Mouse (Mus musculus) small intestine, adult 2 months (tissue): ENCODE data around the gene Gm21905. TPM values are rescaled to one million over a fixed set of nuclear protein-coding genes. Genes with fewer than 3 reads are reported as not detected.

Source experiments
- H3K27ac ChIP-seq: fragments of 200-500 bp; 2 replicates; pipeline ENCODE4 v1.5.1; 2012; ENCODE audit warnings: low read depth, low read length, control low read depth, inconsistent platforms; ENCODE audit not compliant: insufficient read depth
- H3K27me3 ChIP-seq: fragments of 200-500 bp; 2 replicates; pipeline ENCODE4 v1.6.1; 2012; ENCODE audit warnings: mild to moderate bottlenecking, moderate library complexity, low read length, inconsistent platforms; ENCODE audit not compliant: control insufficient read depth, insufficient read depth
- H3K36me3 ChIP-seq: fragments of 200-500 bp; 2 replicates; pipeline ENCODE4 v1.6.1; 2012; ENCODE audit warnings: mild to moderate bottlenecking, low read length, control low read depth, inconsistent platforms; ENCODE audit not compliant: control insufficient read depth, insufficient read depth
- H3K4me1 ChIP-seq: fragments of 200-500 bp; 2 replicates; pipeline ENCODE4 v1.6.1; 2012; ENCODE audit warnings: low read length, inconsistent platforms, mixed read lengths; ENCODE audit not compliant: control insufficient read depth, insufficient read depth, insufficient read length
- H3K4me3 ChIP-seq: fragments of 200-500 bp; 2 replicates; pipeline ENCODE4 v1.5.1; 2012; ENCODE audit warnings: low read depth, mild to moderate bottlenecking, control low read depth, inconsistent platforms, low read length, moderate library complexity
- CTCF ChIP-seq: fragments of 200-500 bp; IDR thresholded peaks from 2 replicates; pipeline ENCODE4 v1.5.1; 2012; ENCODE audit warnings: low read depth, mild to moderate bottlenecking, control low read depth, inconsistent platforms, low read length, moderate library complexity, mixed read lengths; ENCODE audit not compliant: insufficient replicate concordance, insufficient read length; ENCODE audit errors: extremely low read depth
- POLR2A ChIP-seq: fragments of 200-500 bp; IDR thresholded peaks from 2 replicates; pipeline ENCODE4 v1.6.1; 2012; ENCODE audit warnings: low read depth, mild to moderate bottlenecking, control low read depth, inconsistent platforms, low read length, moderate library complexity
- WGBS: fragments of 180-500 bp; shearing (Covaris S2); methylation state at CpG from one replicate; pipeline ENCODE4 v1.1.7; 2018; 5-methylcytosine and 5-hydroxymethylcytosine counted together
- polyA plus RNA-seq: library from polyadenylated mRNA; depleted of rRNA; stranded (reverse); fragments of >200 nt; gene quantifications from 2 replicates; pipeline ENCODE4 v1.2.3, GENCODE M21; 2012; rRNA removed

Gm21905 gene
- polyA plus RNA-seq = not detected in 2 replicates

GRCm38 (mm10) chr5:67946321-67946720, at the start of gene Gm21905:
Gm21905 (minus strand) TSS chr5:67946421.
- TF ChIP-seq CTCF (no peak), POLR2A (no peak)
- no peak within 1 kb of the TSS for H3K27ac ChIP-seq
- H3K27me3 ChIP-seq = no peaks in the 10 kb centered on the region
- H3K4me3 ChIP-seq = no peak within 1 kb of the TSS
- no peaks in the 10 kb centered on the region; the same call in 1 of the 2 replicates for H3K4me1 ChIP-seq
- WGBS = 65% methylated on average over 5 of the region's 5 CpGs
- H3K36me3 ChIP-seq = no peaks in the 10 kb centered on the region

DNA sequence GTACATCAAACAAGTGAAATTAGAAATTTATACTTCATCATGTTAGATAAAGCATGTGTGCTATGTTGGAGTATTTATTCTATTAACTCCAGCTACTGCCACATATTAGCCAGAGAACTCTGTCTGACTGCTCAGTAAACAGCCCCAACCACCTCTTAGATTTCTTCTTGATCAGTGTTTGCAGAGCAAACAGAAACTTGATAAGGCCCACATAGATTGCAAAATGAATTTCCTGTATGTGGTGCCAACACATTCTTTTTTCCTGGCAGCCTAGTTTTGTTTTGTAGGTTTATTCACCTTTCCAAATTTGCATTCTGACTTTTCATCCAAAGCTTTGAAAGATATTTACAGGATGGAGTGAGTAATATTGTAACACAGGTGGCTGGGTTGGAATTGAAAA, 44.2 kb upstream of the Gm21905 start:
- TF ChIP-seq CTCF (no peak), POLR2A (no peak)
- H3K36me3 ChIP-seq = no peaks in the 10 kb centered on the region
- no peaks in the 10 kb centered on the region for H3K27me3 ChIP-seq
- no peak overlapping the region for H3K27ac ChIP-seq
- no peak overlapping the region for H3K4me3 ChIP-seq
- peaks cover 2% of the 10 kb centered on the region; the same call in 1 of the 2 replicates for H3K4me1 ChIP-seq

DNA sequence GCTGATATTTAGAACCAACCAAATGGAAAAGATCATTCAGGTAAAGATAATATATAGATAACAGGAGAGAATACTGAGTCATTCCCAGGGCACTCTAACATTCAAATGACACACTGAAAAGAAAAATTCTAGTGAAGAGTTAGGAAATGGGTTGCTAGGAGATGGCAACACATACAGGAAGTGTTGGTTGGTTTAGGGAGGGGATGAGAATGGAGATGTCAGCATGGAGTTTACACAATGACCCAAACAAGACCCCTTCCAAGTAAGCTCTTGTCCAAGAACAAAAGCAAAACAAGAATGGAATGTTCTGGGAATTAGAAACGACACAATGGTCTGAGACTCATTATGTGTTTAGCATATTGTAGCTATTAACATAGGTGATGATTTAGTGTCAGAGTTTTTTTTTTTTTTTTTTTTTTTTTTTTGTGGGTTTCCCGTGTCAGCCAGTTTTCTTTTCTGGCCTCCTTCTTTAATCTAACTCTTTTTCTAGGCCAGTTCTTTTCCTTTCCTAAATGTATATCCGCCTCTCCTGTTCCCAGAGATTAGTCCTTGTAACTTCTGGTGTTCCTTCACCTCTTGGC, 35.8 kb upstream of the Gm21905 start:
- H3K4me3 ChIP-seq = no peak overlapping the region
- no peaks in the 10 kb centered on the region for H3K4me1 ChIP-seq
- 61% methylated on average over 3 of the region's 3 CpGs for WGBS
- no peaks in the 10 kb centered on the region; the same call in 1 of the 2 replicates for H3K27me3 ChIP-seq
- TF ChIP-seq POLR2A (no peak), CTCF (no peak)
- H3K27ac ChIP-seq = no peak overlapping the region
- no peaks in the 10 kb centered on the region for H3K36me3 ChIP-seq

GRCm38 (mm10) chr5:67969536-67969935, 23.3 kb upstream of the Gm21905 start:
- WGBS = 80% methylated on average over 7 of the region's 7 CpGs
- Histone ChIP-seq H3K27me3 (no peaks in the 10 kb centered on the region), H3K4me3 (no peak overlapping the region), H3K36me3 (no peaks in the 10 kb centered on the region), H3K4me1 (peaks cover 7% of the 10 kb centered on the region; the same call in 1 of the 2 replicates), H3K27ac (no peak overlapping the region)
- TF ChIP-seq CTCF (no peak), POLR2A (no peak)

GRCm38 (mm10) chr5:67961708-67962629, 15.7 kb upstream of the Gm21905 start:
- peaks cover 4% of the 10 kb centered on the region; the same call in 1 of the 2 replicates for H3K4me1 ChIP-seq
- H3K27me3 ChIP-seq = no peaks in the 10 kb centered on the region
- 30% methylated on average over 7 of the region's 7 CpGs for WGBS
- no peak overlapping the region for H3K27ac ChIP-seq
- no peak overlapping the region for H3K4me3 ChIP-seq
- TF ChIP-seq CTCF = no peak
- TF ChIP-seq POLR2A = no peak
- H3K36me3 ChIP-seq = no peaks in the 10 kb centered on the region

- Histone ChIP-seq H3K4me3 (no peak overlapping the region), H3K27ac (no peak overlapping the region), H3K4me1 (no peaks in the 10 kb centered on the region), H3K27me3 (no peaks in the 10 kb centered on the region), H3K36me3 (no peaks in the 10 kb centered on the region)
- WGBS = 80% methylated on average over 7 of the region's 7 CpGs
- TF ChIP-seq CTCF (no peak), POLR2A (no peak)
These were observed 9.3 kb upstream of the Gm21905 start for GRCm38 (mm10) chr5:67955486-67955885.

- H3K27ac ChIP-seq = no peak overlapping the region
- TF ChIP-seq POLR2A = no peak
- TF ChIP-seq CTCF = no peak
- H3K27me3 ChIP-seq = no peaks in the 10 kb centered on the region
- no peaks in the 10 kb centered on the region for H3K4me1 ChIP-seq
- no peaks in the 10 kb centered on the region for H3K36me3 ChIP-seq
- WGBS = 89% methylated on average over 4 of the region's 4 CpGs
- H3K4me3 ChIP-seq = no peak overlapping the region
These were observed 7.9 kb upstream of the Gm21905 start for GRCm38 (mm10) chr5:67954097-67954496.
